Mouse (Mus musculus) neutrophil, adult 65 days (primary cell): Measurements from ENCODE around the gene Olfr1441. TPM values are rescaled to one million over a fixed set of nuclear protein-coding genes. Genes with fewer than 3 reads are reported as not detected.

Source experiments
- total RNA-seq: library from RNA; stranded (reverse); gene quantifications from 2 replicates; pipeline ENCODE4 v1.2.4, GENCODE M21; 2023

The Olfr1441 gene
- not detected in 2 replicates for total RNA-seq

DNA sequence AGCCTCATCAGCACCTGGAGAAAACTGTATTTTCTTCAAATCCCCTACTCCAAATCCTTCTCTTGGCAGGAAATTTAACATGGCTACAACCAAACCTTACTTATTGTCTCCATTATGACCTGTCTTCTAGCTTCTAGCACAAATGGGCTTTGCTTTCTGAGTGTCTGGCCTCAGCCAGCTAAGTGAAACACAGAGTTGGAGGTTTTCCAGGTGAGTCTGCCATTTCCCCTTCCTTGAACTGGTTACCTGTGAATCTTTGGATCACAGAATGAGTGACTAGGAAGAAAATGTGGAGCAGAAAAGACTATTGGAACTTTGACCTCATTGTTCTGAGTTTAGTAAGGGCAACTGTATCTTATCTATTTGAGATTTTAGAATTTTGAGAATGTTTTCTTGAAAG lies at the start of gene Olfr1441:
Olfr1441 (plus strand) TSS at position 73 of the 400 bp plus-strand sequence.

DNA sequence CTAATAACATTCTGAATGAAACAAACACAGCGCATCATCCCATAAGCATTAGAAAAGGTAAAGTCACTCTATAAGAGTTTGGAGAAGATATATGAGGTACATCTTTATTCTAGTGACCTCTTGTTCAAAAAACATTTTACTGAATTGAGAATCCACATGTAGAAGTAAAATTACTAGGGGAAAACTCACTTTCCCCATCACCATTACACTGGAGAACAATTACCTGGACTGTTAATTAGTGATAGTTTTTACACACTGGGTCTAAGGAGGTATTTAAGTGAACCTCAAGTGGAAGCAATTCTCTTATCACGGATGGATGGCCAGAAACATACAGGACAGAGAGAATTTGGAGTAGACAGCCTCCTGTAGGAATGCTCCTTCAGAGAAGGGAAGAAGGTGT lies 30.3 kb upstream of the Olfr1441 start, which contains the start of gene Olfr1440:
Olfr1440 (plus strand) TSS at position 301 of the 400 bp plus-strand sequence.

DNA sequence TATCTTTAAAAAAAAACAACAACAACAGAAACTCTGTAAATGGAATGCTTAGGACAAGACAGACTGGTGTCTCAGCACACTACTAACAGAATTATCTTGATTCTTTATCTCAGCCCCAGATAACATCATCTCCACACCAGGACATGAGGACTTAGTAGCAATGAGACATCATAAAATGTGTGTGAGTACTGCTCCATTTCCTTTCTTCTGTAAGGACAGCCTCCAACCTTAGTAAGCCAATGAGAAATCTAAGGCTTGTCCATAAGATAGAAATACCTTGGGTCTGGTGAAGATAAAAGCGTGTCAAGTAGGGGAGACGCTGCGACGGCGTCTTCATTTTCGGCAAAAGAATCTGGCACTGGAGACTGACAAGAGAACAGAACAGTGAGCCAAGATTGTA lies 10.4 kb downstream of the Olfr1441 start, which contains the start of gene Pfpl:
Pfpl (plus strand) TSS at position 301 of the 400 bp plus-strand sequence.

DNA sequence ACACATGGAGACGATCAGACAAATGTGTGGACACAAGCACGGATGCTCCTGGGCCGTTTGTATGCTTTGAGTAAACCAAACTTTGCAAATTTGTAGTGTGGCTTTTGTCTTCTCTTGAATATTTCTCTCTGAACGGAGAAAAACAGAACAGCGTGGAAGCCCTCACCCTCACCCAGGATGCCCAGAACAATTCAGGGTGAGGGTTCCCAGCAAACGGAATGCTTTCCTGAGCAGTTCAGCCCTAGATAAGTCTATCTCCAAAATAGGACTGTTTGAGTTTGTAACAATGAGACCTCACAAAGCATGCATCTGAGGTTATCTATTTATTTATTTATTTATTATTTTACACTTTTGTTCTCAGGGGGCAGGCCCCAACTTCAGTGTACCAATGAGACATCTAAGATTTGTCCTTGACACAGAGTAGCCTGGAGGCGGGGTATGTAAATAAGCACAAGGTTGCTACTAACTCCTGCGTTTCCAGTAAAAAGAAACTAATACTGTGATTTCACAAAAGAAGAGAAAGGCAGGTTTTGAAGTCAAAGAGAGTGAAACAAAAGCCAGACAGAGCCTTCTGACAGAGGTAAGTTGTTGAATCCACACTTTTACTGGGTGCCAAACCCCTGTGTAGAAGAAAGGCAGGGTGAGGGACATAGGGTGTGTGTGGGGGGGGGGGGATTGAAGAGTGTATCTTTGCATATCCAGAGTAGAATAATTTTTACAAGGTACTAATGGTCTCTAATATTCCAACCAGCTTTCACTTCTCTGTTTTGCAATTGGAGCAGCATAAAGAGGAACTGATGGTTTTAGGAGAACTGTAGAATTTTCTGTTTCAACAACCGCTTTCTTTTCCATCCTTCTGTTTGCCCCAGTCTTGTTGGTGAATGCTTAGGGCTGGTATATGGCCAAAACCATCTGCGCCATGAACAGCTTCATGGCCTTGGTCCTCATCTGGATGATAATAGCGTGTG lies 43.3 kb downstream of the Olfr1441 start, which contains the start of gene Mpeg1:
Mpeg1 (plus strand) TSS at position 498 of the 968 bp plus-strand sequence.

Other genes with a start within 250 kb of the Olfr1441 start
- not detected in 2 replicates for gene Olfr1555-ps1, start 247.3 kb upstream of the Olfr1441 start, total RNA-seq
- gene Olfr1431, start 216.8 kb upstream of the Olfr1441 start, total RNA-seq = not detected in 2 replicates
- gene Olfr1432, start 184.8 kb upstream of the Olfr1441 start, total RNA-seq = not detected in 2 replicates
- not detected in 2 replicates for gene Olfr262, start 175.8 kb upstream of the Olfr1441 start, total RNA-seq
- not detected in 2 replicates for gene Olfr235, start 156.4 kb upstream of the Olfr1441 start, total RNA-seq
- gene Olfr1434, start 137.6 kb upstream of the Olfr1441 start, total RNA-seq = not detected in 2 replicates
- gene Olfr1436, start 118.3 kb upstream of the Olfr1441 start, total RNA-seq = not detected in 2 replicates
- not detected in 2 replicates for gene Olfr1437, start 92.3 kb upstream of the Olfr1441 start, total RNA-seq
- not detected in 2 replicates for gene Olfr1438-ps1, start 81.5 kb upstream of the Olfr1441 start, total RNA-seq
- not detected in 2 replicates for gene Olfr1440, start 30.2 kb upstream of the Olfr1441 start, total RNA-seq
- gene Pfpl, start 10.5 kb downstream of the Olfr1441 start, total RNA-seq = not detected in 2 replicates
- gene Mpeg1, start 43.3 kb downstream of the Olfr1441 start, total RNA-seq = 615 and 619 TPM in 2 replicates
- gene Dtx4, start 84.0 kb downstream of the Olfr1441 start, total RNA-seq = 17.6 and 20.5 TPM in 2 replicates
- gene Fam111a, start 128.3 kb downstream of the Olfr1441 start, total RNA-seq = 116 and 125 TPM in 2 replicates
- gene Gm4952, start 182.5 kb downstream of the Olfr1441 start, total RNA-seq = not detected in 2 replicates
- not detected in 2 replicates for gene Glyat, start 215.9 kb downstream of the Olfr1441 start, total RNA-seq